Comparison of ENCODE assay signal across 22 mouse cellular contexts in genomic region chr16:23178796-23179195, GRCm38 (mm10). TPM values are rescaled to one million over a fixed set of nuclear protein-coding genes. Genes with fewer than 3 reads are reported as not detected.
"Had no signal": no experiment of that assay in that cellular context is flagged by ENCODE, and none has a peak within 500 bp of the region (broad histone marks: within the 10 kb centered on the region; RNA-seq: fewer than 3 reads in every experiment).

No protein-coding gene starts in this region.

- H3K27me3 ChIP-seq: liver, embryonic 13.5 days; neural tube, embryonic 12.5 days; neural tube, embryonic 15.5 days had no signal

- H3K4me1 ChIP-seq: neural tube, embryonic 12.5 days; neural tube, embryonic 15.5 days had no signal

- H3K9me3 ChIP-seq: liver, embryonic 13.5 days; neural tube, embryonic 12.5 days; neural tube, embryonic 15.5 days had no signal

- H3K36me3 ChIP-seq: liver, embryonic 13.5 days; neural tube, embryonic 12.5 days; neural tube, embryonic 15.5 days had no signal

- H3K4me3 ChIP-seq: layer of hippocampus, adult 2 months; left cerebral cortex, adult 2 months; liver, embryonic 13.5 days; neural tube, embryonic 12.5 days; neural tube, embryonic 15.5 days had no signal

- DNase-seq: kidney, adult 2 months; kidney, postnatal 25 days; layer of hippocampus, postnatal 36 days; liver, embryonic 13.5 days; lung, adult 2 months; lung, postnatal 14 days; lung, postnatal 4 days; midbrain, embryonic 14.5 days; right cerebral cortex, adult 18-20 months; right cerebral cortex, postnatal 14 days; spleen, adult 18-20 months; thymus, postnatal 36 days had no signal

RNA-seq across cellular contexts. Expression of gene Adipoq, which starts 32.5 kb away (rescaled TPM):
- total RNA-seq: layer of hippocampus, adult 2 months; layer of hippocampus, postnatal 10 days; layer of hippocampus, postnatal 36 days; left cerebral cortex, adult 2 months; left cerebral cortex, postnatal 10 days; left cerebral cortex, postnatal 36 days; megakaryocyte progenitor cell, adult 5-6 weeks; megakaryocyte-erythroid progenitor cell, adult 5-6 weeks; midbrain, postnatal 0 days had no signal
